Mouse (Mus musculus): ENCODE measurements around the gene Ier5l. TPM values are rescaled to one million over a fixed set of nuclear protein-coding genes. Genes with fewer than 3 reads are reported as not detected.

The Ier5l gene
- total RNA-seq, 1 experiment, result 17.7 TPM

DNA sequence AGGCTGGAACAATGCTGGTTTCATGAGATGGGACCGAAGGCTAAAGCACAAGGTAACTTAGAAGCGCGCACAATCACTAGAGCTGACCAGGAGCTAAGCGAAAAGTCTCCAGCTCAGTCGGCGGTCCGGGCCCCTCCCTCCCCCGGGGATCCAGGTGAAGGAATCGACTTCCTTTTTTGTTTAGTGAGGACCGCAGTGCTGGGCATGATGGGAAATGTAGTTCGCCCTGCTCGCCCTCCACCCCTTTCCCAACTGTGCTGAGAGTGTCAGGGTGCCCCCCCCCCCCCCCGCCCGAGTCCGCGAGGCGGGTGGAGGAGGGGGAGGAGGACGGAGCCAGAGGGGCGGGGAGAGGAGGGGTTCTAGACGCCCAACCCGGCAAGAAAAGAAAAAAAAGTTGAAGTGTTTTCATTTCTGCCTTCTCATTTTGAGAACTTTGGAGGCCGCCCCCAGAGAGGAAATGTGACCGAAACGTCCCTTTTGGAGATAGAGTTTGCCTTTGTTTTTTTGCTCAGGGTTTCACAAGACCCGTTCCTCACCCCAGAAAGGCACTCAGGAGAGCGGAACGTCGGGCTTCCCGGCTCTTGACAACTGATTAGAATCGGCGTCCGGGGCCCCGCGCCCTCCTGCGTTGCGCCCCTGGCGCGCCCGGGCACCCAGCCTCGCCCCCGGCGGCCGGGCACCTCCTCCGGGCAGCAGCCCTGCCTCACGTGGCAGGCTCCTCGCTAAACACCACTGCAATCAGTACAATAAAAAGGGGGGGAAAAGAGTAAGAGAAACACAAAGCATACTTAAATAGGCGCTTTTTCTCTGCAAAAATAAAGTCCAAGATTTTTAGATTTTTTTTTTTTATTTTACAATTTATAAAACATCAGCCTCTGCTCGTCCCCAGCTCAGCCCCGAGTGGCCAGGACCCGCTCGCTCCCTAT is 2.0 kb downstream of the Ier5l start:
- Histone ChIP-seq H3K27ac (ENCODE audit: insufficient read depth, low read depth, low read length, poor library complexity, severe bottlenecking) (no peak overlapping the region), H3K9ac (ENCODE audit: insufficient read depth, low read depth, low read length, poor library complexity, severe bottlenecking) (peak overlapping the region; percentile 90), H3K36me3 (ENCODE audit: control insufficient read depth, insufficient read depth, low read length, poor library complexity, severe bottlenecking) (peaks cover 2% of the 10 kb centered on the region; the same call in 1 of the 2 replicates), H3K9me3 (ENCODE audit: control insufficient read depth, insufficient read depth, low read depth, low read length) (no peaks in the 10 kb centered on the region), H3K4me1 (ENCODE audit: control insufficient read depth in 2 of 2, insufficient read depth in 2 of 2, low read length in 2 of 2, poor library complexity in 1 of 2) (peaks cover 0 to 15% of the 10 kb centered on the region in 2 experiments; a peak in 2 of 4 replicates), H3K4me3 (ENCODE audit: insufficient read depth in 1 of 2, low read depth in 1 of 2, low read length in 2 of 2, poor library complexity in 1 of 2, severe bottlenecking in 1 of 2) (peak overlapping the region; percentile 87 to 92)
- TF ChIP-seq ZNF384 (IDR thresholded peaks at IDR 0.05; ENCODE audit: low read depth, low read length) (no peak), HCFC1 (IDR thresholded peaks at IDR 0.05; ENCODE audit: borderline replicate concordance, insufficient read depth, low read length) (peak; percentile 94), ZC3H11A (IDR thresholded peaks at IDR 0.05; ENCODE audit: borderline replicate concordance, low read depth, low read length) (no peak)
- in situ Hi-C loops (cut with MboI; ENCODE audit: low sequenced_read_pairs in 2 of 2, unreplicated experiment in 2 of 2), result loop anchor here (25.0 kb wide), 1 partner anchor 315 kb away; no protein-coding TSS in a partner anchor
- peak; percentile 83 for DNase-seq (ENCODE audit: low read depth, low spot score)

DNA sequence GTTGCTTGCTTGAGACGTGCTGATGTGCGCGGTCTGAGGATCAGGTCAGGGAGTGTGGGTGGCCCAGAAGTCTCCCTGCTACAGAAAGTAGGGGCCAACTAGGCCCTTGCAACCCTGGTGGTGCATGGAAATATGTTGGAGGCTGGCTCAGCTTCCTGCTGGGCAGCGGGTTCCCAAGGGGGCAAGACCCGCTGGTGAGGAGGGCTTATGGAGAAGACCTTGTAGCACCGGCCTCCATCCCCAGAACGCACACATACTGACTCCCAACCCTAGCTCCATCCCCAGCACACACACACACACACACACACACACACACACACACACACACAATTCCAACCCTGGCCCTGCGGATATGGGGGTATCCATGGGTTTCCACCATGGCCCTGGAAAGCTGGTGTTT is 3.0 kb downstream of the Ier5l start:
- DNase-seq (ENCODE audit: low read depth, low spot score), result no peak
- TF ChIP-seq ZC3H11A (IDR thresholded peaks at IDR 0.05; ENCODE audit: borderline replicate concordance, low read depth, low read length) (no peak), MAFK (IDR thresholded peaks at IDR 0.05; ENCODE audit: insufficient read depth, low read depth, low read length) (no peak)
- Histone ChIP-seq H3K4me1 (ENCODE audit: control insufficient read depth in 2 of 2, insufficient read depth in 2 of 2, low read length in 2 of 2, poor library complexity in 1 of 2) (peaks cover 0 to 12% of the 10 kb centered on the region in 2 experiments; a peak in 2 of 4 replicates), H3K9me3 (ENCODE audit: control insufficient read depth, insufficient read depth, low read depth, low read length) (no peaks in the 10 kb centered on the region), H3K4me3 (ENCODE audit: insufficient read depth in 1 of 2, low read depth in 1 of 2, low read length in 2 of 2, poor library complexity in 1 of 2, severe bottlenecking in 1 of 2) (peak overlapping the region in 1 of 2 experiments; percentile 70; a peak in 1 of 4 replicates), H3K27ac (ENCODE audit: insufficient read depth, low read depth, low read length, poor library complexity, severe bottlenecking) (no peak overlapping the region), H3K9ac (ENCODE audit: insufficient read depth, low read depth, low read length, poor library complexity, severe bottlenecking) (0 out of 2 replicates have a peak overlapping the region, but pooled peaks have one; percentile 8), H3K36me3 (ENCODE audit: control insufficient read depth, insufficient read depth, low read length, poor library complexity, severe bottlenecking) (no peaks in the 10 kb centered on the region; the same call in 1 of the 2 replicates)
- in situ Hi-C loops (cut with MboI; ENCODE audit: low sequenced_read_pairs in 2 of 2, unreplicated experiment in 2 of 2), result loop anchor here (25.0 kb wide), 1 partner anchor 316 kb away; no protein-coding TSS in a partner anchor

DNA sequence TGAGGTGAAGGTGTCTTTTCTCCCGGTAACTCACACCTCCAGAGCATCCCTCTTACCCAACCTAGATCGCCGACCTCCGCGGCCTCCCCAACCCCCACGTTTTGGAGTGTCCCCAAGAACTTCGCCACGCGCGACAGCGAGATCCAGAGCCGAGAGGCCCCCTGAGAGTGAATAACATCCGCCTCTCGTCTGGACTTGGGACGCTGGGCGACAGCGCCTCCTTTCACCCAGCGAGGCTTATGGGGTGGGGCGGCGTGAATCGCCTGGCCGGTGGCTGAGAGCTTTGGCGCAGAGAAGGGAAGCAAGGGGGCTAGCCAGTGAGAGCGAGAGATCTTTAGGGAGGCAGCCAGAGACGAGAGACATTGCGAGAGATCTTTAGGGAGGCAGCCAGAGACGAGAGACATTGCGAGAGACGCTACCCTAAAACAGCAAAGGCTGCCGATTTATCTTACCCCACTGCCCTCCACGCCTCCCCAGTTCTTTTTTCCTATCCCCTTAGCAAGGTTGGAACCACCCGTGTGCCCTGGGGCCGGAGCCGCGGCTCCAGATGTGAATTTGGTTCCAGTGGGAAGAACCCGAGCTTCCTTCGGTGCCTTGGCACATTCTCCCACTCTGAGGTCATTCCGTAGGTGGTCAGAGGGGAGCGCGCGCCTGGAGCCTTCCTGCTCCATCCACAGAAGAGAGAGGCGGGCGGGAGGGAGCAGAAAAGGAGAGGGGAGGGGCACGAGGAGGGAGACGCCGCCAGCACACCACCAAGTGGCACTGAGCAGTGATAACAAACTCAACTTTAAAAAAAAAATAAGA is 3.7 kb downstream of the Ier5l start:
- Histone ChIP-seq H3K27ac (ENCODE audit: insufficient read depth, low read depth, low read length, poor library complexity, severe bottlenecking) (no peak overlapping the region), H3K4me1 (ENCODE audit: control insufficient read depth in 2 of 2, insufficient read depth in 2 of 2, low read length in 2 of 2, poor library complexity in 1 of 2) (peaks cover 0 to 7% of the 10 kb centered on the region in 2 experiments; a peak in 2 of 4 replicates), H3K9me3 (ENCODE audit: control insufficient read depth, insufficient read depth, low read depth, low read length) (no peaks in the 10 kb centered on the region), H3K9ac (ENCODE audit: insufficient read depth, low read depth, low read length, poor library complexity, severe bottlenecking) (peak overlapping the region; percentile 71), H3K4me3 (ENCODE audit: insufficient read depth in 1 of 2, low read depth in 1 of 2, low read length in 2 of 2, poor library complexity in 1 of 2, severe bottlenecking in 1 of 2) (peak overlapping the region; percentile 62 to 70), H3K36me3 (ENCODE audit: control insufficient read depth, insufficient read depth, low read length, poor library complexity, severe bottlenecking) (no peaks in the 10 kb centered on the region; the same call in 1 of the 2 replicates)
- in situ Hi-C loops (cut with MboI; ENCODE audit: low sequenced_read_pairs in 2 of 2, unreplicated experiment in 2 of 2), result loop anchor here (25.0 kb wide), 1 partner anchor 317 kb away; no protein-coding TSS in a partner anchor
- no peak for DNase-seq (ENCODE audit: low read depth, low spot score)
- TF ChIP-seq CHD2 (IDR thresholded peaks at IDR 0.05; ENCODE audit: low read depth, low read length) (no peak), ZC3H11A (IDR thresholded peaks at IDR 0.05; ENCODE audit: borderline replicate concordance, low read depth, low read length) (no peak), MAFK (IDR thresholded peaks at IDR 0.05; ENCODE audit: insufficient read depth, low read depth, low read length) (no peak), HCFC1 (IDR thresholded peaks at IDR 0.05; ENCODE audit: borderline replicate concordance, insufficient read depth, low read length) (no peak), ZNF384 (IDR thresholded peaks at IDR 0.05; ENCODE audit: low read depth, low read length) (no peak)

DNA sequence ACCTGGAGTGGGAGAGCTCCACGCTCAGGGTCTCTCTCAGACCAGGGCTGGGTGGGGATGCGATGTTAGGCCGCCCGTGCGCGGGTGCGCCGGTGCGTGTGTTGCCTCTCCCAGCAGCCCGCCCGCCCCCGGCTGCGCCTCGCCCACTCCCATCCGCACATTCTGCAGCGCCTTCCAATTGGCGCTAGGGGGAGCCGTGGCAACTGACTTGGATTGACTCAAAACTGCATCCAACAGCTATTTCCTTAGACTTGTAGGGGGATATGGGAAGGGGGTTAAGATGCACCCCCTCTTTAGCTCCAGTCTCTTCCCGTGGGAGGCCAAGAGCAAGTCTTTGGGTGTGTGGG is 4.2 kb downstream of the Ier5l start:
- no peaks in the 10 kb centered on the region; the same call in 1 of the 2 replicates for H3K36me3 ChIP-seq (ENCODE audit: control insufficient read depth, insufficient read depth, low read length, poor library complexity, severe bottlenecking)
- in situ Hi-C loops (cut with MboI; ENCODE audit: low sequenced_read_pairs in 2 of 2, unreplicated experiment in 2 of 2), result loop anchor here (25.0 kb wide), 1 partner anchor 318 kb away; no protein-coding TSS in a partner anchor
- DNase-seq (ENCODE audit: low read depth, low spot score), result peak; percentile 80
- peak overlapping the region; percentile 67 to 70 for H3K4me3 ChIP-seq (ENCODE audit: insufficient read depth in 1 of 2, low read depth in 1 of 2, low read length in 2 of 2, poor library complexity in 1 of 2, severe bottlenecking in 1 of 2)
- H3K4me1 ChIP-seq (ENCODE audit: control insufficient read depth in 2 of 2, insufficient read depth in 2 of 2, low read length in 2 of 2, poor library complexity in 1 of 2), result peaks cover 0 to 7% of the 10 kb centered on the region in 2 experiments; a peak in 2 of 4 replicates
- TF ChIP-seq CHD2 (IDR thresholded peaks at IDR 0.05; ENCODE audit: low read depth, low read length), result no peak
- no peak for TF ChIP-seq ZNF384 (IDR thresholded peaks at IDR 0.05; ENCODE audit: low read depth, low read length)
- no peak for TF ChIP-seq ZC3H11A (IDR thresholded peaks at IDR 0.05; ENCODE audit: borderline replicate concordance, low read depth, low read length)
- no peak; the same call in 1 of the 2 replicates for TF ChIP-seq HCFC1 (IDR thresholded peaks at IDR 0.05; ENCODE audit: borderline replicate concordance, insufficient read depth, low read length)
- no peak for TF ChIP-seq MAFK (IDR thresholded peaks at IDR 0.05; ENCODE audit: insufficient read depth, low read depth, low read length)
- no peak overlapping the region for H3K27ac ChIP-seq (ENCODE audit: insufficient read depth, low read depth, low read length, poor library complexity, severe bottlenecking)
- no peaks in the 10 kb centered on the region for H3K9me3 ChIP-seq (ENCODE audit: control insufficient read depth, insufficient read depth, low read depth, low read length)
- peak overlapping the region; percentile 71 for H3K9ac ChIP-seq (ENCODE audit: insufficient read depth, low read depth, low read length, poor library complexity, severe bottlenecking)

Measured in ES-E14 (cell line).